Mouse (Mus musculus): ENCODE data around the gene Polr2e.

DNA sequence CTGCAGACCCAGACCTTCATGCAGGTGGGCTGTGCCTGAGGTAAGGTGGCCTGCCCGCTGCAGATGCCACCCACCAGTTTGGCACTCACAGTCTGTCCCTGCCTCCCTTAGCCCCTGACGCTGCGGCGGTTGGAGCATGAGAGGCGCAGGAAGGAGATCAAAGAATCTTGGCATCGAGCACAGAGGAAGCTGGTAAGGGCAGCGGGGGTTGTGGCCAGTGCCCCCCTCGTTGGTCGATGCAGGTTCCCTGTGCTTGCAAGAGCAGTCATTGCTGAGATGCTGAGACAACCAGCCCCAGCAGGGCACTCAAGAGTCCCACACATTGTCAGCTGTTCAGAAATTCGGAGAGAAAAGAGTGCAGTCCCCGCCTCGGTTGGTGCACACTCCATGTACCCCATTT lies 17.4 kb downstream of the Polr2e start:
- TF ChIP-seq CTCF (IDR thresholded peaks at IDR 0.05; ENCODE audit: borderline replicate concordance, extremely low read depth, insufficient read depth, insufficient read length): no peak
- TF ChIP-seq POLR2A (IDR thresholded peaks at IDR 0.05; ENCODE audit: borderline replicate concordance, extremely low read depth, insufficient read depth, insufficient read length, poor library complexity, severe bottlenecking): no peak
